Mouse (Mus musculus) hindbrain, embryonic 13.5 days (tissue): Measurements from ENCODE around the gene Abca7. TPM values are rescaled to one million over a fixed set of nuclear protein-coding genes. Genes with fewer than 3 reads are reported as not detected.

Experiments
- polyA plus RNA-seq: library from polyadenylated mRNA; unstranded; fragments of >200 nt; fragmentation: Nextera tagmentation; extraction: Ambion mirVana; gene quantifications from 2 replicates; pipeline ENCODE4 v1.2.1, GENCODE M21; 2015

Gene Abca7
- polyA plus RNA-seq, 1 experiment from 2014 or later = 6.1 TPM

Other genes with a start within 250 kb of the Abca7 start
- 37.1 and 42.4 TPM in 2 replicates for gene Polrmt, start 249.9 kb upstream of the Abca7 start, polyA plus RNA-seq
- 1.00 and 2.1 TPM in 2 replicates for gene Fgf22, start 241.4 kb upstream of the Abca7 start, polyA plus RNA-seq
- 87.9 and 90.7 TPM in 2 replicates for gene Rnf126, start 229.5 kb upstream of the Abca7 start, polyA plus RNA-seq
- gene Fstl3, start 219.2 kb upstream of the Abca7 start, polyA plus RNA-seq = 1.3 and 1.4 TPM in 2 replicates
- 0.18 TPM in 1 of 2 replicates, not detected in the other for gene Prss57, start 205.5 kb upstream of the Abca7 start, polyA plus RNA-seq
- 240 and 252 TPM in 2 replicates for gene Palm, start 202.9 kb upstream of the Abca7 start, polyA plus RNA-seq
- gene Misp, start 175.5 kb upstream of the Abca7 start, polyA plus RNA-seq = 0.84 and 1.0 TPM in 2 replicates
- gene Ptbp1, start 142.1 kb upstream of the Abca7 start, polyA plus RNA-seq = 84.7 and 86.0 TPM in 2 replicates
- 13.9 and 15.6 TPM in 2 replicates for gene Prtn3, start 122.0 kb upstream of the Abca7 start, polyA plus RNA-seq
- gene Plppr3, start 121.9 kb upstream of the Abca7 start, polyA plus RNA-seq = 396 and 407 TPM in 2 replicates
- 0.34 TPM in 1 of 2 replicates, not detected in the other for gene Elane, start 110.2 kb upstream of the Abca7 start, polyA plus RNA-seq
- gene Cfd, start 105.6 kb upstream of the Abca7 start, polyA plus RNA-seq = not detected in 2 replicates
- 55.3 and 58.3 TPM in 2 replicates for gene Med16, start 87.6 kb upstream of the Abca7 start, polyA plus RNA-seq
- gene Gm26602, start 85.6 kb upstream of the Abca7 start, polyA plus RNA-seq = 20.6 and 22.0 TPM in 2 replicates
- 2.1 and 2.3 TPM in 2 replicates for gene Kiss1r, start 79.5 kb upstream of the Abca7 start, polyA plus RNA-seq
- 243 and 256 TPM in 2 replicates for gene R3hdm4, start 75.3 kb upstream of the Abca7 start, polyA plus RNA-seq
- gene Arid3a, start 69.5 kb upstream of the Abca7 start, polyA plus RNA-seq = 3.5 and 4.0 TPM in 2 replicates
- gene Wdr18, start 36.3 kb upstream of the Abca7 start, polyA plus RNA-seq = 77.4 and 77.9 TPM in 2 replicates
- 0.61 and 0.65 TPM in 2 replicates for gene Grin3b, start 25.8 kb upstream of the Abca7 start, polyA plus RNA-seq
- 16.0 and 16.3 TPM in 2 replicates for gene Tmem259, start 12.2 kb upstream of the Abca7 start, polyA plus RNA-seq
- 43.7 and 53.1 TPM in 2 replicates for gene Cnn2, start 7.9 kb upstream of the Abca7 start, polyA plus RNA-seq
- 2.5 and 2.8 TPM in 2 replicates for gene Arhgap45, start 20.2 kb downstream of the Abca7 start, polyA plus RNA-seq
- 150 and 154 TPM in 2 replicates for gene Polr2e, start 43.3 kb downstream of the Abca7 start, polyA plus RNA-seq
- 509 and 531 TPM in 2 replicates for gene Gpx4, start 50.7 kb downstream of the Abca7 start, polyA plus RNA-seq
- gene Sbno2, start 109.1 kb downstream of the Abca7 start, polyA plus RNA-seq = 13.6 and 14.4 TPM in 2 replicates
- gene Stk11, start 119.3 kb downstream of the Abca7 start, polyA plus RNA-seq = 16.3 and 18.2 TPM in 2 replicates
- 434 and 449 TPM in 2 replicates for gene Atp5d, start 142.1 kb downstream of the Abca7 start, polyA plus RNA-seq
- 57.4 and 59.2 TPM in 2 replicates for gene Cbarp, start 144.3 kb downstream of the Abca7 start, polyA plus RNA-seq
- 32.4 and 34.7 TPM in 2 replicates for gene Midn, start 151.8 kb downstream of the Abca7 start, polyA plus RNA-seq
- 364 and 409 TPM in 2 replicates for gene Cirbp, start 169.5 kb downstream of the Abca7 start, polyA plus RNA-seq
- gene 1600002K03Rik, start 176.4 kb downstream of the Abca7 start, polyA plus RNA-seq = 11.9 and 14.1 TPM in 2 replicates
- gene Efna2, start 183.0 kb downstream of the Abca7 start, polyA plus RNA-seq = 18.8 and 21.4 TPM in 2 replicates
- gene Mum1, start 229.9 kb downstream of the Abca7 start, polyA plus RNA-seq = 47.3 and 49.9 TPM in 2 replicates